11 mouse cellular contexts compared by ENCODE assay signal in the genomic region with DNA sequence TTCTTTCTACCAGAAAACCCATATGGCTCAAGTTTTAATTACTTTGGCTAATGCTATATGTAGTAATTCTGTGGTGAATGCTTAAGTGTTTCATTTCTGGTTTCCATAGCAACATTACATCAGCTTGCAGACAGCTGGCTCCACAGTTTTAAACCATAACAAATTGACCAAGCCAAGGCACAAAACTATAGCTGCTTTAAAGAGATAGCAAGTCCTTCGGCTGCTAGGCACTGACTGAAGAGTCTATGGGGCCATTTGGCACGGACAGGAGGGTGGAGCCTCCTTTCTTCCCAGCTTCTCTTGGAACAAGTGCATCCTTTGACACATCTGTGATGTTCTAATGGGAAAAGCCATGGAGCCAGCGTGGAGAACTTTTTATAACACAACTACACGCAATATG.
DNase-seq lines count a peak whose midpoint lies in the region; ATAC-seq lines count a peak whose summit lies in the region.
"Had no signal": no experiment of that assay in that cellular context is flagged by ENCODE, and none has a peak within 500 bp of the region (broad histone marks: within the 10 kb centered on the region; RNA-seq: fewer than 3 reads in every experiment).

No protein-coding gene starts in this region.

- no peak overlapping the region for H3K9ac ChIP-seq in stomach, embryonic 16.5 days (ENCODE audit: low read length)

- peaks cover 26% of the 10 kb centered on the region for H3K4me1 ChIP-seq in heart, embryonic 10.5 days
- H3K4me1 ChIP-seq in stomach, embryonic 16.5 days (ENCODE audit: control insufficient read depth, insufficient read depth, low read length) = peaks cover 35% of the 10 kb centered on the region

- peak overlapping the region; percentile 52 for H3K4me2 ChIP-seq in stomach, embryonic 16.5 days (ENCODE audit: low read depth, low read length)

- 0 out of 2 replicates have a peak, but pooled peaks cover 2% of the 10 kb centered on the region for H3K36me3 ChIP-seq in heart, embryonic 10.5 days
- H3K36me3 ChIP-seq in stomach, embryonic 16.5 days (ENCODE audit: control insufficient read depth, insufficient read depth, low read length) = no peaks in the 10 kb centered on the region

- WGBS in heart, embryonic 10.5 days = 59% methylated on average over 4 of the region's 4 CpGs
- 26% methylated on average over 4 of the region's 4 CpGs for WGBS in stomach, embryonic 16.5 days

- DNase-seq in heart, adult 18-20 months = peak; percentile 78 to 80
- no peak for DNase-seq in heart, embryonic 10.5 days (ENCODE audit: low spot score)
- DNase-seq in embryo, embryonic 9.5 days (ENCODE audit: extremely low spot score) = peak; percentile 48
- peak; percentile 47 for DNase-seq in heart, postnatal 25 days (ENCODE audit: low spot score)
- DNase-seq in lung, postnatal 36 days = peak; percentile 62
- DNase-seq in ovary, postnatal 36 days (ENCODE audit: low spot score) = no peak

- H3K4me3 ChIP-seq in heart, embryonic 10.5 days = no peak overlapping the region
- H3K4me3 ChIP-seq in stomach, embryonic 16.5 days (replicated peaks; ENCODE audit: low read length) = peak overlapping the region; percentile 35
- H3K4me3 ChIP-seq: erythroblast, embryonic 14.5 days; megakaryocyte, embryonic 14.5 days had no signal

- H3K27me3 ChIP-seq in heart, embryonic 10.5 days (ENCODE audit: insufficient read depth, poor library complexity, severe bottlenecking) = no peaks in the 10 kb centered on the region
- no peaks in the 10 kb centered on the region for H3K27me3 ChIP-seq in stomach, embryonic 16.5 days (ENCODE audit: control insufficient read depth, insufficient read depth, low read length)
- H3K27me3 ChIP-seq: CH12.LX; megakaryocyte, embryonic 14.5 days had no signal

- ATAC-seq in stomach, embryonic 16.5 days (ENCODE audit: insufficient read depth, low FRiP score) = peak; percentile 18; the same call in 1 of the 2 replicates
- ATAC-seq in erythroid progenitor cell, adult 5-6 weeks (replicated peaks; ENCODE audit: low FRiP score, poor library complexity, severe bottlenecking) = no peak

- intact Hi-C loops in heart, postnatal 25 days (cut with DNase I) = no loop called here

- H3K27ac ChIP-seq in heart, embryonic 10.5 days = no peak overlapping the region
- H3K27ac ChIP-seq in stomach, embryonic 16.5 days (ENCODE audit: low read length) = peak overlapping the region; percentile 23; the same call in 1 of the 2 replicates

- no peaks in the 10 kb centered on the region for H3K9me3 ChIP-seq in heart, embryonic 10.5 days
- H3K9me3 ChIP-seq in stomach, embryonic 16.5 days (replicated peaks; ENCODE audit: control insufficient read depth, low read length) = no peaks in the 10 kb centered on the region

Comparison
In these comparisons a context has a peak if more than half of its experiments do, and no peak if none do; other contexts are left out.
1. DNase-seq: peak in heart, adult 18-20 months (2 of 2), embryo, embryonic 9.5 days (single experiment), heart, postnatal 25 days (single experiment) and lung, postnatal 36 days (single experiment); none in heart, embryonic 10.5 days (single experiment) and ovary, postnatal 36 days (single experiment).